Comparison of ENCODE assay signal across 8 mouse cellular contexts in the genomic region with DNA sequence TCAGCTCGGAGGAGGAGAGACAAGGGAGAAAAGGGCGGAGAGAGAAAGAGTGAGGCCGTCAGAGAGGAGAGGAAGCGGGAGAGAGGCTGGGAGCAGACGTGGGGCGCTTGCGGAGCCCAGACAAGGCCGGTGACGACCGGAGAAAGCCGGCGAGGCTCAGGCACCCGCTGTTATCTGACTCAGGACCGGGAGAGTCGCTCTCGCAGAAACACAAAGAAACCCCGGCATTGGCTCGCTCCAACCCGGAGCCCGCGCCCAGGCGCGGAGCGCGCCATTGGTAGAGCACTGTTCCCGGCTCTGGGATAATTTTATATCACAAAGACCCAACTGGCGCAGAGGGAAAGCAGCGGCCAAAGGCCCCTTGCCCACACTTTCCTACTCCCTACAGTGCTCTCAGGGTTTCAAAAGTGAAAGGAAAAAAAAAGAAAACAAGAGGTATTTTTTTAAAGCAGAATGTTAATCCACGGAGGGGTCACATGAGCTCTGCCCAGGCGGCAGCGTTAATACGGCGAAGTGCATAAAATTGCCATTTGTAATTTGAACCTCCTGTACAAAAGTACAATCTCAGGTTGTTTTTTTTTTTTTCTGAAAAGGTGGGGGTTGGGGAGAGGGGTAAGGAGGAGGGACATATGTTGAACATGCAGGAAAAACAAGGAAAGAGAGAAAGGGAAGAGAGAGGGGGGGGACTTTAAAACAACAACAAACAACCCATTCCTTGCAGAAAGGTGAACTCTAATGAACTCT. TPM values are rescaled to one million over a fixed set of nuclear protein-coding genes. Genes with fewer than 3 reads are reported as not detected.
DNase-seq lines count a peak whose midpoint lies in the region; ATAC-seq and TF ChIP-seq lines count a peak whose summit lies in the region.

No protein-coding gene starts in this region.

- H3K9me3 ChIP-seq in forebrain, embryonic 12.5 days: no peaks in the 10 kb centered on the region
- H3K9me3 ChIP-seq in hindbrain, embryonic 15.5 days: no peaks in the 10 kb centered on the region
- no peaks in the 10 kb centered on the region for H3K9me3 ChIP-seq in liver, embryonic 13.5 days (replicated peaks)
- H3K9me3 ChIP-seq in stomach, embryonic 16.5 days (replicated peaks; ENCODE audit: control insufficient read depth, low read length): no peaks in the 10 kb centered on the region

- peak; percentile 63 to 72 for DNase-seq in heart, adult 2 months
- DNase-seq in heart, adult 9 months (ENCODE audit: low spot score in 2 of 2): no peak
- DNase-seq in Muller cell, postnatal 12 days (ENCODE audit: inconsistent ontology term): peak; percentile 71
- no peak for DNase-seq in liver, embryonic 13.5 days
- DNase-seq in right cerebral cortex, postnatal 14 days: no peak

- H3K4me1 ChIP-seq in heart, adult 2 months (ENCODE audit: control insufficient read depth, insufficient read depth, low read length): no peaks in the 10 kb centered on the region; the same call in 1 of the 2 replicates
- peaks cover 13% of the 10 kb centered on the region for H3K4me1 ChIP-seq in forebrain, embryonic 12.5 days
- peaks cover 20% of the 10 kb centered on the region; the same call in 1 of the 2 replicates for H3K4me1 ChIP-seq in hindbrain, embryonic 15.5 days (replicated peaks)
- H3K4me1 ChIP-seq in liver, embryonic 13.5 days (replicated peaks): peaks cover 8% of the 10 kb centered on the region
- H3K4me1 ChIP-seq in stomach, embryonic 16.5 days (ENCODE audit: control insufficient read depth, insufficient read depth, low read length): peaks cover 9% of the 10 kb centered on the region

- peak overlapping the region; percentile 73 for H3K9ac ChIP-seq in heart, adult 2 months (ENCODE audit: low read depth, low read length)
- H3K9ac ChIP-seq in forebrain, embryonic 12.5 days: peak overlapping the region; percentile 98
- peak overlapping the region; percentile 94 for H3K9ac ChIP-seq in hindbrain, embryonic 15.5 days
- peak overlapping the region; percentile 73 for H3K9ac ChIP-seq in liver, embryonic 13.5 days
- H3K9ac ChIP-seq in stomach, embryonic 16.5 days (ENCODE audit: low read length): peak overlapping the region; percentile 98

- TF ChIP-seq CTCF in heart, adult 2 months (IDR thresholded peaks at IDR 0.05): no peak

- 1% methylated on average over 33 of the region's 33 CpGs for WGBS in heart, adult 2 months
- WGBS in forebrain, embryonic 12.5 days: under 1% methylated on average over 33 of the region's 33 CpGs
- WGBS in hindbrain, embryonic 15.5 days: under 1% methylated on average over 33 of the region's 33 CpGs
- under 1% methylated on average over 33 of the region's 33 CpGs for WGBS in liver, embryonic 13.5 days (ENCODE audit: insufficient replicate concordance)
- WGBS in stomach, embryonic 16.5 days: under 1% methylated on average over 33 of the region's 33 CpGs

- peak overlapping the region; percentile 74 for H3K4me3 ChIP-seq in heart, adult 2 months
- H3K4me3 ChIP-seq in forebrain, embryonic 12.5 days (replicated peaks): peak overlapping the region; percentile 83
- peak overlapping the region; percentile 87 for H3K4me3 ChIP-seq in hindbrain, embryonic 15.5 days
- H3K4me3 ChIP-seq in liver, embryonic 13.5 days (replicated peaks): peak overlapping the region; percentile 62
- H3K4me3 ChIP-seq in stomach, embryonic 16.5 days (replicated peaks; ENCODE audit: low read length): peak overlapping the region; percentile 81

- no peak for ATAC-seq in forebrain, embryonic 12.5 days (ENCODE audit: low FRiP score)
- no peak for ATAC-seq in hindbrain, embryonic 15.5 days (ENCODE audit: low FRiP score, low read depth)
- ATAC-seq in liver, embryonic 13.5 days (ENCODE audit: low read depth): no peak
- ATAC-seq in stomach, embryonic 16.5 days (ENCODE audit: insufficient read depth, low FRiP score): no peak

- 0 out of 2 replicates have a peak, but pooled peaks cover 2% of the 10 kb centered on the region for H3K27me3 ChIP-seq in heart, adult 2 months (ENCODE audit: control insufficient read depth, insufficient read depth, low read length)
- peaks cover 49% of the 10 kb centered on the region for H3K27me3 ChIP-seq in forebrain, embryonic 12.5 days
- H3K27me3 ChIP-seq in hindbrain, embryonic 15.5 days: 0 out of 2 replicates have a peak, but pooled peaks cover 11% of the 10 kb centered on the region
- H3K27me3 ChIP-seq in liver, embryonic 13.5 days: peaks cover 90% of the 10 kb centered on the region
- no peaks in the 10 kb centered on the region for H3K27me3 ChIP-seq in stomach, embryonic 16.5 days (ENCODE audit: control insufficient read depth, insufficient read depth, low read length)

- peak overlapping the region; percentile 83 for H3K27ac ChIP-seq in heart, adult 2 months
- peak overlapping the region; percentile 100 for H3K27ac ChIP-seq in forebrain, embryonic 12.5 days
- peak overlapping the region; percentile 97 for H3K27ac ChIP-seq in hindbrain, embryonic 15.5 days (replicated peaks)
- peak overlapping the region; percentile 89 for H3K27ac ChIP-seq in liver, embryonic 13.5 days
- peak overlapping the region; percentile 99 for H3K27ac ChIP-seq in stomach, embryonic 16.5 days (ENCODE audit: low read length)

- peak overlapping the region; percentile 72 for H3K4me2 ChIP-seq in forebrain, embryonic 12.5 days
- peak overlapping the region; percentile 82 for H3K4me2 ChIP-seq in hindbrain, embryonic 15.5 days
- H3K4me2 ChIP-seq in liver, embryonic 13.5 days: peak overlapping the region; percentile 57
- H3K4me2 ChIP-seq in stomach, embryonic 16.5 days (ENCODE audit: low read depth, low read length): peak overlapping the region; percentile 84

- no peak for TF ChIP-seq EP300 in heart, adult 2 months (IDR thresholded peaks at IDR 0.05; ENCODE audit: insufficient read depth, low read depth, low read length)

- no peaks in the 10 kb centered on the region; the same call in 1 of the 2 replicates for H3K79me2 ChIP-seq in heart, adult 2 months (replicated peaks; ENCODE audit: control insufficient read depth, insufficient read depth, low read length)

- intact Hi-C loops in heart, adult 2 months (cut with DNase I): no loop called here

- no peak for TF ChIP-seq POLR2A in heart, adult 2 months (IDR thresholded peaks at IDR 0.05; ENCODE audit: insufficient read depth, low read depth, low read length)

- peaks cover 6% of the 10 kb centered on the region for H3K36me3 ChIP-seq in heart, adult 2 months (ENCODE audit: control insufficient read depth, insufficient read depth, low read length)
- peaks cover 20% of the 10 kb centered on the region for H3K36me3 ChIP-seq in forebrain, embryonic 12.5 days (replicated peaks)
- no peaks in the 10 kb centered on the region for H3K36me3 ChIP-seq in hindbrain, embryonic 15.5 days
- H3K36me3 ChIP-seq in liver, embryonic 13.5 days: 0 out of 2 replicates have a peak, but pooled peaks cover 6% of the 10 kb centered on the region
- H3K36me3 ChIP-seq in stomach, embryonic 16.5 days (ENCODE audit: control insufficient read depth, insufficient read depth, low read length): no peaks in the 10 kb centered on the region

RNA-seq across cellular contexts. Expression of a gene that starts 7.5 kb away (rescaled TPM):
- total RNA-seq in heart, adult 2 months (2021): 10 to 100 TPM; 16.4 to 18.8 TPM
- polyA plus RNA-seq in heart, adult 2 months (2012; rRNA removed): 22.9 and 39.3 TPM in 2 replicates
- 129 and 162 TPM in 2 replicates for polyA plus RNA-seq in forebrain, embryonic 12.5 days (2016; fragmentation: Nextera tagmentation; extraction: Ambion mirVana)
- 87.2 and 90.1 TPM in 2 replicates for polyA plus RNA-seq in hindbrain, embryonic 15.5 days (2015; fragmentation: Nextera tagmentation; extraction: Ambion mirVana)
- 10.2 and 11.9 TPM in 2 replicates for polyA plus RNA-seq in liver, embryonic 13.5 days (2015; fragmentation: Nextera tagmentation; extraction: Ambion mirVana)
- polyA plus RNA-seq in stomach, embryonic 16.5 days (2015; fragmentation: Nextera tagmentation; extraction: Ambion mirVana): 52.5 and 64.6 TPM in 2 replicates

Comparison
In these comparisons a context has a peak if more than half of its experiments do, and no peak if none do; other contexts are left out.
1. DNase-seq: peak in heart, adult 2 months (2 of 2) and Muller cell, postnatal 12 days (single experiment); none in heart, adult 9 months (0 of 2), liver, embryonic 13.5 days (single experiment) and right cerebral cortex, postnatal 14 days (single experiment).
2. Peak in every context shown above with its lines, with median percentiles within 50 percentile points of each other: H3K27ac ChIP-seq, H3K4me3 ChIP-seq, H3K9ac ChIP-seq and H3K4me2 ChIP-seq.